Comparison of ENCODE assay signal across 19 mouse cellular contexts in genomic region chr13:6897666-6898065, GRCm38 (mm10).
A peak's percentile ranks its signal among the peaks of the same experiment; 100 is the strongest.
DNase-seq lines count a peak whose midpoint lies in the region; ATAC-seq lines count a peak whose summit lies in the region.
"Had no signal": no experiment of that assay in that cellular context is flagged by ENCODE, and none has a peak within 500 bp of the region (broad histone marks: within the 10 kb centered on the region; RNA-seq: fewer than 3 reads in every experiment).

No protein-coding gene starts in this region.

- no peak overlapping the region for H3K9ac ChIP-seq in neural tube, embryonic 11.5 days (ENCODE audit: low read length)
- H3K9ac ChIP-seq in neural tube, embryonic 15.5 days (replicated peaks): no peak overlapping the region
- H3K9ac ChIP-seq: heart, embryonic 15.5 days; hindbrain, embryonic 12.5 days had no signal

- ATAC-seq in neural tube, embryonic 11.5 days (ENCODE audit: insufficient read depth, low FRiP score, low TSS enrichment): peak; percentile 55
- peak; percentile 53; the same call in 1 of the 2 replicates for ATAC-seq in neural tube, embryonic 15.5 days (ENCODE audit: low FRiP score)
- ATAC-seq: forebrain, embryonic 16.5 days; intestine, embryonic 16.5 days had no signal

- H3K4me2 ChIP-seq in neural tube, embryonic 11.5 days (ENCODE audit: low read depth): no peak overlapping the region
- no peak overlapping the region for H3K4me2 ChIP-seq in neural tube, embryonic 15.5 days
- H3K4me2 ChIP-seq: heart, embryonic 15.5 days; hindbrain, embryonic 12.5 days had no signal

- H3K27ac ChIP-seq in neural tube, embryonic 11.5 days (ENCODE audit: low read depth, low read length): no peak overlapping the region
- H3K27ac ChIP-seq in neural tube, embryonic 15.5 days (replicated peaks): no peak overlapping the region
- H3K27ac ChIP-seq: heart, embryonic 15.5 days; hindbrain, embryonic 12.5 days; macrophage had no signal

- 56% methylated on average over 1 of the region's 1 CpGs for WGBS in neural tube, embryonic 11.5 days
- 70% methylated on average over 1 of the region's 1 CpGs for WGBS in neural tube, embryonic 15.5 days

- DNase-seq in neural tube, embryonic 11.5 days (ENCODE audit: low spot score): no peak
- no peak for DNase-seq in neural tube, embryonic 10.5 days (ENCODE audit: extremely low spot score, low spot score)
- peak; percentile 72 for DNase-seq in Muller cell, postnatal 12 days (ENCODE audit: inconsistent ontology term)
- peak; percentile 22 for DNase-seq in adrenal gland, postnatal 25 days
- DNase-seq in cerebellum, adult 9-11 months: no peak
- no peak for DNase-seq in testis, postnatal 14 days (ENCODE audit: low spot score)
- no peak for DNase-seq in heart, adult 9 months (ENCODE audit: low spot score in 2 of 2)
- DNase-seq: cerebellum, postnatal 25 days; heart, adult 18-20 months; left cerebral cortex, postnatal 4 days; lung, adult 2 months; right cerebral cortex, postnatal 4 days; thymus, postnatal 4 days had no signal

- H3K27me3 ChIP-seq in neural tube, embryonic 11.5 days (ENCODE audit: control insufficient read depth, insufficient read depth, low read length): no peaks in the 10 kb centered on the region
- no peaks in the 10 kb centered on the region for H3K27me3 ChIP-seq in neural tube, embryonic 15.5 days (replicated peaks)
- H3K27me3 ChIP-seq: heart, embryonic 15.5 days; hindbrain, embryonic 12.5 days had no signal

- H3K4me1 ChIP-seq in neural tube, embryonic 11.5 days (ENCODE audit: control insufficient read depth, insufficient read depth, low read length): no peaks in the 10 kb centered on the region
- no peaks in the 10 kb centered on the region for H3K4me1 ChIP-seq in neural tube, embryonic 15.5 days
- H3K4me1 ChIP-seq: heart, embryonic 15.5 days; hindbrain, embryonic 12.5 days had no signal

- H3K9me3 ChIP-seq in neural tube, embryonic 11.5 days (ENCODE audit: control insufficient read depth, low read length): no peaks in the 10 kb centered on the region
- no peaks in the 10 kb centered on the region for H3K9me3 ChIP-seq in neural tube, embryonic 15.5 days (replicated peaks)
- H3K9me3 ChIP-seq: heart, embryonic 15.5 days; hindbrain, embryonic 12.5 days had no signal

- H3K36me3 ChIP-seq in neural tube, embryonic 11.5 days (ENCODE audit: control insufficient read depth, insufficient read depth, low read length): no peaks in the 10 kb centered on the region
- H3K36me3 ChIP-seq in neural tube, embryonic 15.5 days: no peaks in the 10 kb centered on the region
- H3K36me3 ChIP-seq: heart, embryonic 15.5 days; hindbrain, embryonic 12.5 days had no signal

- no peak overlapping the region for H3K4me3 ChIP-seq in neural tube, embryonic 11.5 days (ENCODE audit: low read depth, low read length)
- H3K4me3 ChIP-seq in neural tube, embryonic 15.5 days (replicated peaks): no peak overlapping the region
- H3K4me3 ChIP-seq: heart, embryonic 15.5 days; hindbrain, embryonic 12.5 days had no signal

Comparison
In these comparisons a context has a peak if more than half of its experiments do, and no peak if none do; other contexts are left out.
1. DNase-seq: peak in Muller cell, postnatal 12 days (single experiment) and adrenal gland, postnatal 25 days (single experiment); none in neural tube, embryonic 11.5 days (single experiment), neural tube, embryonic 10.5 days (single experiment), cerebellum, adult 9-11 months (single experiment), testis, postnatal 14 days (single experiment) and heart, adult 9 months (0 of 2).